8 mouse cellular contexts compared by ENCODE assay signal in genomic region chr9:20830901-20831643, GRCm38 (mm10). TPM values are rescaled to one million over a fixed set of nuclear protein-coding genes. Genes with fewer than 3 reads are reported as not detected.
DNase-seq lines count a peak whose midpoint lies in the region; ATAC-seq and TF ChIP-seq lines count a peak whose summit lies in the region.

No protein-coding gene starts in this region.

- H3K4me1 ChIP-seq in CH12.LX (ENCODE audit: control insufficient read depth in 1 of 2, insufficient read depth in 2 of 2), result peaks cover 2 to 13% of the 10 kb centered on the region in 2 experiments; a peak in 2 of 4 replicates
- H3K4me1 ChIP-seq in forebrain, embryonic 10.5 days, result peaks cover 4% of the 10 kb centered on the region
- H3K4me1 ChIP-seq in heart, embryonic 14.5 days (ENCODE audit: control insufficient read depth in 2 of 2, insufficient read depth in 2 of 2, low read length in 2 of 2), result peaks cover 3 to 4% of the 10 kb centered on the region in 2 experiments; a peak in 1 of 4 replicates
- no peaks in the 10 kb centered on the region for H3K4me1 ChIP-seq in liver, embryonic 14.5 days (replicated peaks; ENCODE audit: control insufficient read depth in 2 of 2, insufficient read depth in 2 of 2, low read length in 1 of 2)
- H3K4me1 ChIP-seq in neural tube, embryonic 13.5 days (replicated peaks), result peaks cover 10% of the 10 kb centered on the region

- H3K27ac ChIP-seq in CH12.LX (ENCODE audit: insufficient read depth, low read depth), result no peak overlapping the region
- H3K27ac ChIP-seq in forebrain, embryonic 10.5 days, result peak overlapping the region; percentile 69
- no peak overlapping the region for H3K27ac ChIP-seq in heart, embryonic 14.5 days (replicated peaks in 1 of 2; ENCODE audit: control insufficient read depth in 1 of 2, insufficient read depth in 1 of 2, low read depth in 2 of 2, low read length in 2 of 2)
- no peak overlapping the region for H3K27ac ChIP-seq in liver, embryonic 14.5 days
- H3K27ac ChIP-seq in neural tube, embryonic 13.5 days (replicated peaks), result no peak overlapping the region

- H3K4me2 ChIP-seq in CH12.LX (ENCODE audit: insufficient read depth, low read depth, poor library complexity, severe bottlenecking), result no peak overlapping the region
- no peak overlapping the region for H3K4me2 ChIP-seq in heart, embryonic 14.5 days (ENCODE audit: low read length)
- no peak overlapping the region for H3K4me2 ChIP-seq in liver, embryonic 14.5 days (ENCODE audit: low read depth)
- H3K4me2 ChIP-seq in neural tube, embryonic 13.5 days, result peak overlapping the region; percentile 43

- no peak overlapping the region for H3K4me3 ChIP-seq in CH12.LX (replicated peaks in 1 of 3; ENCODE audit: low read depth in 2 of 3, low read length in 2 of 3, poor library complexity in 1 of 3)
- H3K4me3 ChIP-seq in forebrain, embryonic 10.5 days, result peak overlapping the region; percentile 31; the same call in 1 of the 2 replicates
- H3K4me3 ChIP-seq in heart, embryonic 14.5 days (ENCODE audit: control insufficient read depth in 1 of 2, insufficient read depth in 1 of 2, low read depth in 1 of 2, low read length in 2 of 2), result no peak overlapping the region
- no peak overlapping the region for H3K4me3 ChIP-seq in liver, embryonic 14.5 days (ENCODE audit: insufficient read depth in 1 of 2, low read depth in 2 of 2, low read length in 2 of 2)
- 0 out of 2 replicates have a peak overlapping the region, but pooled peaks have one; percentile 10 for H3K4me3 ChIP-seq in neural tube, embryonic 13.5 days

- H3K79me2 ChIP-seq in CH12.LX (replicated peaks; ENCODE audit: control insufficient read depth, extremely low read depth, insufficient read depth, poor library complexity, severe bottlenecking), result no peaks in the 10 kb centered on the region

- no peak for TF ChIP-seq EP300 in CH12.LX (IDR thresholded peaks at IDR 0.05; ENCODE audit: low read length)
- no peak for TF ChIP-seq EP300 in liver, embryonic 14.5 days (IDR thresholded peaks at IDR 0.05; ENCODE audit: low read depth)

- no peaks in the 10 kb centered on the region for H3K9me3 ChIP-seq in CH12.LX (replicated peaks; ENCODE audit: low read length)
- H3K9me3 ChIP-seq in forebrain, embryonic 10.5 days, result no peaks in the 10 kb centered on the region
- H3K9me3 ChIP-seq in heart, embryonic 14.5 days (ENCODE audit: control insufficient read depth, low read length), result no peaks in the 10 kb centered on the region
- no peaks in the 10 kb centered on the region for H3K9me3 ChIP-seq in liver, embryonic 14.5 days (ENCODE audit: control insufficient read depth, low read length)
- H3K9me3 ChIP-seq in neural tube, embryonic 13.5 days, result no peaks in the 10 kb centered on the region

- no peaks in the 10 kb centered on the region for H3K36me3 ChIP-seq in CH12.LX (replicated peaks in 1 of 2; ENCODE audit: control insufficient read depth in 1 of 2, insufficient read depth in 1 of 2, low read length in 1 of 2)
- H3K36me3 ChIP-seq in forebrain, embryonic 10.5 days (replicated peaks), result no peaks in the 10 kb centered on the region
- no peaks in the 10 kb centered on the region for H3K36me3 ChIP-seq in heart, embryonic 14.5 days (ENCODE audit: control insufficient read depth, insufficient read depth, low read length)
- no peaks in the 10 kb centered on the region for H3K36me3 ChIP-seq in liver, embryonic 14.5 days (replicated peaks; ENCODE audit: control insufficient read depth, insufficient read depth, low read depth)
- H3K36me3 ChIP-seq in neural tube, embryonic 13.5 days, result no peaks in the 10 kb centered on the region

- in situ Hi-C loops in CH12.LX (cut with MboI; ENCODE audit: low pct_ligation_motif_present, low pct_unique_long_range_greater_than_20kb, low sequenced_read_pairs), result loop anchor here (5.0 kb wide), 1 partner anchor 89 kb away; no protein-coding TSS in a partner anchor

- peak; percentile 89 for ATAC-seq in heart, embryonic 14.5 days (ENCODE audit: insufficient number of reproducible peaks, insufficient read depth, low FRiP score, low read depth)
- 0 out of 2 replicates have a peak, but pooled peaks have one; percentile 39 for ATAC-seq in liver, embryonic 14.5 days (ENCODE audit: insufficient read depth)
- peak; percentile 92 for ATAC-seq in neural tube, embryonic 13.5 days (ENCODE audit: low read depth)

- peak; percentile 70 to 89 for TF ChIP-seq CTCF in CH12.LX (conservative IDR thresholded peaks at IDR 0.05 in 1 of 2, IDR thresholded peaks at IDR 0.05 in 1 of 2; ENCODE audit: low read depth in 2 of 2, low read length in 2 of 2)
- peak; percentile 97 for TF ChIP-seq CTCF in liver, embryonic 14.5 days (IDR thresholded peaks at IDR 0.05; ENCODE audit: low read depth)

- TF ChIP-seq RAD21 in CH12.LX (IDR thresholded peaks at IDR 0.05; ENCODE audit: low read depth, low read length), result peak; percentile 64

- no peak for TF ChIP-seq POLR2A in CH12.LX (IDR thresholded peaks at IDR 0.05; ENCODE audit: low read depth, low read length)

- H3K27me3 ChIP-seq in CH12.LX (replicated peaks), result peaks cover 65% of the 10 kb centered on the region
- peaks cover 28% of the 10 kb centered on the region for H3K27me3 ChIP-seq in forebrain, embryonic 10.5 days (ENCODE audit: poor library complexity, severe bottlenecking)
- H3K27me3 ChIP-seq in heart, embryonic 14.5 days (ENCODE audit: control insufficient read depth, insufficient read depth, low read length), result peaks cover 23% of the 10 kb centered on the region
- no peaks in the 10 kb centered on the region for H3K27me3 ChIP-seq in liver, embryonic 14.5 days (ENCODE audit: control insufficient read depth, insufficient read depth, low read length)
- H3K27me3 ChIP-seq in neural tube, embryonic 13.5 days, result peaks cover 8% of the 10 kb centered on the region

- dilution Hi-C loops in CH12.LX (cut with MboI; ENCODE audit: extremely low pct_ligation_motif_present, extremely low pct_unique_long_range_greater_than_20kb, low sequenced_read_pairs), result no loop called here

- 17% methylated on average over 19 of the region's 19 CpGs for WGBS in forebrain, embryonic 10.5 days
- 13% methylated on average over 19 of the region's 19 CpGs for WGBS in heart, embryonic 14.5 days
- WGBS in liver, embryonic 14.5 days (ENCODE audit: insufficient replicate concordance), result 11% methylated on average over 19 of the region's 19 CpGs
- WGBS in neural tube, embryonic 13.5 days, result 15% methylated on average over 19 of the region's 19 CpGs

- peak; percentile 65 for DNase-seq in CH12.LX (ENCODE audit: extremely low read depth)
- peak; percentile 42 for DNase-seq in c-Kit-positive CD71-negative TER-119-negative erythroid progenitor cells, embryonic 14.5 days (ENCODE audit: low read depth)
- peak; percentile 93 for DNase-seq in forebrain, embryonic 10.5 days (ENCODE audit: extremely low spot score, low spot score)
- DNase-seq in kidney, postnatal 14 days, result peak; percentile 96
- DNase-seq in liver, embryonic 14.5 days (ENCODE audit: low read depth in 3 of 3, low spot score in 3 of 3), result peak; percentile 38 to 47 (median 47)
- peak; percentile 81 for DNase-seq in telencephalon, adult 2 months (ENCODE audit: low read depth, low spot score)

- H3K9ac ChIP-seq in CH12.LX (ENCODE audit: insufficient read depth, low read depth), result no peak overlapping the region
- H3K9ac ChIP-seq in heart, embryonic 14.5 days (ENCODE audit: low read length), result no peak overlapping the region
- no peak overlapping the region for H3K9ac ChIP-seq in liver, embryonic 14.5 days (replicated peaks)
- H3K9ac ChIP-seq in neural tube, embryonic 13.5 days, result peak overlapping the region; percentile 62

RNA-seq across cellular contexts. Expression of gene Rdh8, which starts 12.8 kb away (rescaled TPM):
- total RNA-seq in CH12.LX (2012; rRNA removed) (not detected in 2 replicates), CH12.LX (2014; rRNA removed) (not detected in 2 replicates)
- not detected in 2 replicates for polyA plus RNA-seq in CH12.LX (2012; ENCODE audit: insufficient read length, low read depth)
- not detected in 2 replicates for polyA plus RNA-seq in forebrain, embryonic 10.5 days (2016; fragmentation: Nextera tagmentation; extraction: Ambion mirVana)
- polyA plus RNA-seq in heart, embryonic 14.5 days (2014; fragmentation: Nextera tagmentation; extraction: Ambion mirVana), result not detected in 2 replicates
- polyA plus RNA-seq in liver, embryonic 14.5 days (2012; rRNA removed), result not detected in 2 replicates
- not detected in 2 replicates for polyA plus RNA-seq in liver, embryonic 14.5 days (2014; fragmentation: Nextera tagmentation; extraction: Ambion mirVana)
- polyA plus RNA-seq in neural tube, embryonic 13.5 days (2015; fragmentation: Nextera tagmentation; extraction: Ambion mirVana), result not detected in 2 replicates

RNA-seq across cellular contexts. Expression of gene Col5a3, which starts 16.2 kb away (rescaled TPM):
- total RNA-seq in CH12.LX (2012; rRNA removed), result 0.08 and 0.25 TPM in 2 replicates
- total RNA-seq in CH12.LX (2014; rRNA removed), result not detected in 2 replicates
- polyA plus RNA-seq in CH12.LX (2012; ENCODE audit: insufficient read length, low read depth), result 0.04 TPM in 1 of 2 replicates, not detected in the other
- 0.26 and 0.27 TPM in 2 replicates for polyA plus RNA-seq in forebrain, embryonic 10.5 days (2016; fragmentation: Nextera tagmentation; extraction: Ambion mirVana)
- polyA plus RNA-seq in heart, embryonic 14.5 days (2014; fragmentation: Nextera tagmentation; extraction: Ambion mirVana), result 0.12 and 0.20 TPM in 2 replicates
- polyA plus RNA-seq in liver, embryonic 14.5 days (2012; rRNA removed), result 0.05 and 0.08 TPM in 2 replicates
- polyA plus RNA-seq in liver, embryonic 14.5 days (2014; fragmentation: Nextera tagmentation; extraction: Ambion mirVana), result 0.03 and 0.10 TPM in 2 replicates
- polyA plus RNA-seq in neural tube, embryonic 13.5 days (2015; fragmentation: Nextera tagmentation; extraction: Ambion mirVana), result 0.45 and 0.59 TPM in 2 replicates

RNA-seq across cellular contexts. Expression of gene A230050P20Rik, which starts 37.4 kb away (rescaled TPM):
- 18.8 and 25.2 TPM in 2 replicates for total RNA-seq in CH12.LX (2012; rRNA removed)
- total RNA-seq in CH12.LX (2014; rRNA removed), result 3.3 and 3.7 TPM in 2 replicates
- polyA plus RNA-seq in CH12.LX (2012; ENCODE audit: insufficient read length, low read depth), result 11.0 and 11.2 TPM in 2 replicates
- polyA plus RNA-seq in forebrain, embryonic 10.5 days (2016; fragmentation: Nextera tagmentation; extraction: Ambion mirVana), result 1.2 and 1.9 TPM in 2 replicates
- polyA plus RNA-seq in heart, embryonic 14.5 days (2014; fragmentation: Nextera tagmentation; extraction: Ambion mirVana), result 4.5 and 5.9 TPM in 2 replicates
- polyA plus RNA-seq in liver, embryonic 14.5 days (2012; rRNA removed), result 11.5 and 13.0 TPM in 2 replicates
- 1.1 and 1.7 TPM in 2 replicates for polyA plus RNA-seq in liver, embryonic 14.5 days (2014; fragmentation: Nextera tagmentation; extraction: Ambion mirVana)
- polyA plus RNA-seq in neural tube, embryonic 13.5 days (2015; fragmentation: Nextera tagmentation; extraction: Ambion mirVana), result 2.6 and 2.7 TPM in 2 replicates

RNA-seq across cellular contexts. Expression of gene Angptl6, which starts 48.5 kb away (rescaled TPM):
- total RNA-seq in CH12.LX (2012; rRNA removed), result 3.4 and 11.8 TPM in 2 replicates
- 1.4 and 2.0 TPM in 2 replicates for total RNA-seq in CH12.LX (2014; rRNA removed)
- polyA plus RNA-seq in CH12.LX (2012; ENCODE audit: insufficient read length, low read depth), result 0.57 and 1.1 TPM in 2 replicates
- 4.4 and 5.1 TPM in 2 replicates for polyA plus RNA-seq in forebrain, embryonic 10.5 days (2016; fragmentation: Nextera tagmentation; extraction: Ambion mirVana)
- polyA plus RNA-seq in heart, embryonic 14.5 days (2014; fragmentation: Nextera tagmentation; extraction: Ambion mirVana), result 1.9 and 2.7 TPM in 2 replicates
- polyA plus RNA-seq in liver, embryonic 14.5 days (2012; rRNA removed), result 8.1 and 9.3 TPM in 2 replicates
- 6.8 and 7.6 TPM in 2 replicates for polyA plus RNA-seq in liver, embryonic 14.5 days (2014; fragmentation: Nextera tagmentation; extraction: Ambion mirVana)
- polyA plus RNA-seq in neural tube, embryonic 13.5 days (2015; fragmentation: Nextera tagmentation; extraction: Ambion mirVana), result 8.8 and 9.7 TPM in 2 replicates

RNA-seq across cellular contexts. Expression of gene Ppan, which starts 56.9 kb away (rescaled TPM):
- total RNA-seq in CH12.LX (2012; rRNA removed), result 346 and 359 TPM in 2 replicates
- 242 and 272 TPM in 2 replicates for total RNA-seq in CH12.LX (2014; rRNA removed)
- 359 and 389 TPM in 2 replicates for polyA plus RNA-seq in CH12.LX (2012; ENCODE audit: insufficient read length, low read depth)
- polyA plus RNA-seq in forebrain, embryonic 10.5 days (2016; fragmentation: Nextera tagmentation; extraction: Ambion mirVana), result 107 and 108 TPM in 2 replicates
- 28.2 and 30.0 TPM in 2 replicates for polyA plus RNA-seq in heart, embryonic 14.5 days (2014; fragmentation: Nextera tagmentation; extraction: Ambion mirVana)
- polyA plus RNA-seq in liver, embryonic 14.5 days (2012; rRNA removed), result 70.6 and 84.8 TPM in 2 replicates
- 50.2 and 56.1 TPM in 2 replicates for polyA plus RNA-seq in liver, embryonic 14.5 days (2014; fragmentation: Nextera tagmentation; extraction: Ambion mirVana)
- polyA plus RNA-seq in neural tube, embryonic 13.5 days (2015; fragmentation: Nextera tagmentation; extraction: Ambion mirVana), result 48.1 and 51.9 TPM in 2 replicates

Comparison
In these comparisons a context has a peak if more than half of its experiments do, and no peak if none do; other contexts are left out.
1. DNase-seq: peak in every context shown above with its lines; median percentile 96 in kidney, postnatal 14 days; 93 in forebrain, embryonic 10.5 days; 81 in telencephalon, adult 2 months; 65 in CH12.LX; 47 in liver, embryonic 14.5 days; 42 in c-Kit-positive CD71-negative TER-119-negative erythroid progenitor cells, embryonic 14.5 days.
2. H3K4me3 ChIP-seq: peak in forebrain, embryonic 10.5 days (single experiment) and neural tube, embryonic 13.5 days (single experiment); none in CH12.LX (0 of 3), heart, embryonic 14.5 days (0 of 2) and liver, embryonic 14.5 days (0 of 2).
3. ATAC-seq: peak in every context shown above with its lines; median percentile 92 in neural tube, embryonic 13.5 days; 89 in heart, embryonic 14.5 days; 39 in liver, embryonic 14.5 days.